Mouse (Mus musculus) forebrain, postnatal 0 days (tissue): ENCODE data around the gene Celsr1. TPM values are rescaled to one million over a fixed set of nuclear protein-coding genes. Genes with fewer than 3 reads are reported as not detected.

Experiments used
- ATAC-seq: fragments of 200-750 bp; cut with Nextera tagmentation; 2 replicates; pipeline ENCODE4 v1.8.0; 2017; ENCODE audit warnings: mild to moderate bottlenecking, moderate library complexity
- DNase-seq: peaks from one replicate; pipeline ENCODE4 v3.0.0-alpha.2; 2015
- H3K27ac ChIP-seq: fragments of 300-500 bp; sonication (generic); 2 replicates; pipeline ENCODE4 v1.5.1; 2014; ENCODE audit warnings: low read depth, mild to moderate bottlenecking, antibody characterized with exemption, low read length, moderate library complexity, mixed read lengths
- H3K27me3 ChIP-seq: fragments of 300-500 bp; sonication (generic); 2 replicates; pipeline ENCODE4 v1.6.1; 2014; ENCODE audit warnings: mild to moderate bottlenecking, low read length, mixed read lengths; ENCODE audit not compliant: insufficient read depth
- H3K36me3 ChIP-seq: fragments of 300-500 bp; sonication (generic); 2 replicates; pipeline ENCODE4 v1.6.1; 2014; ENCODE audit warnings: mild to moderate bottlenecking, moderate library complexity; ENCODE audit not compliant: insufficient read depth
- H3K4me1 ChIP-seq: fragments of 300-500 bp; sonication (generic); 2 replicates; pipeline ENCODE4 v1.6.1; 2014; ENCODE audit warnings: antibody characterized with exemption; ENCODE audit not compliant: insufficient read depth
- H3K4me2 ChIP-seq: fragments of 300-500 bp; sonication (generic); 2 replicates; pipeline ENCODE4 v1.6.1; 2014; ENCODE audit warnings: low read depth, mild to moderate bottlenecking, moderate library complexity
- H3K4me3 ChIP-seq: fragments of 300-500 bp; sonication (generic); 2 replicates; pipeline ENCODE4 v1.5.1; 2014; ENCODE audit warnings: low read depth, low read length, mixed read lengths
- H3K9ac ChIP-seq: fragments of 300-500 bp; sonication (generic); 2 replicates; pipeline ENCODE4 v1.6.1; 2014; ENCODE audit warnings: mild to moderate bottlenecking
- H3K9me3 ChIP-seq: fragments of 300-500 bp; sonication (generic); 2 replicates; pipeline ENCODE4 v1.6.1; 2016; ENCODE audit warnings: low read length
- CTCF ChIP-seq: sonication (generic); IDR thresholded peaks from 2 replicates; pipeline ENCODE4 v1.5.1; 2016; ENCODE audit warnings: antibody characterized with exemption, control low read depth, low read depth
- WGBS: fragments of 180-500 bp; shearing (Covaris S2); extraction: QIAGEN DNeasy Blood & Tissue Kit; methylation state at CpG from one replicate; pipeline ENCODE4 v1.1.7; 2014; 5-methylcytosine and 5-hydroxymethylcytosine counted together
- polyA plus RNA-seq: library from polyadenylated mRNA; unstranded; fragments of >200 nt; fragmentation: Nextera tagmentation; extraction: Ambion mirVana; gene quantifications from 2 replicates; pipeline ENCODE4 v1.2.1, GENCODE M21; 2015
- total RNA-seq: library from RNA; depleted of rRNA; stranded (reverse); fragments of >200 nt; gene quantifications from 2 replicates; pipeline ENCODE4 v1.2.3, GENCODE M21; 2014

Celsr1 gene
- total and polyA plus RNA-seq, 2 experiments from 2014 or later = 0.97 to 13.0 TPM

DNA sequence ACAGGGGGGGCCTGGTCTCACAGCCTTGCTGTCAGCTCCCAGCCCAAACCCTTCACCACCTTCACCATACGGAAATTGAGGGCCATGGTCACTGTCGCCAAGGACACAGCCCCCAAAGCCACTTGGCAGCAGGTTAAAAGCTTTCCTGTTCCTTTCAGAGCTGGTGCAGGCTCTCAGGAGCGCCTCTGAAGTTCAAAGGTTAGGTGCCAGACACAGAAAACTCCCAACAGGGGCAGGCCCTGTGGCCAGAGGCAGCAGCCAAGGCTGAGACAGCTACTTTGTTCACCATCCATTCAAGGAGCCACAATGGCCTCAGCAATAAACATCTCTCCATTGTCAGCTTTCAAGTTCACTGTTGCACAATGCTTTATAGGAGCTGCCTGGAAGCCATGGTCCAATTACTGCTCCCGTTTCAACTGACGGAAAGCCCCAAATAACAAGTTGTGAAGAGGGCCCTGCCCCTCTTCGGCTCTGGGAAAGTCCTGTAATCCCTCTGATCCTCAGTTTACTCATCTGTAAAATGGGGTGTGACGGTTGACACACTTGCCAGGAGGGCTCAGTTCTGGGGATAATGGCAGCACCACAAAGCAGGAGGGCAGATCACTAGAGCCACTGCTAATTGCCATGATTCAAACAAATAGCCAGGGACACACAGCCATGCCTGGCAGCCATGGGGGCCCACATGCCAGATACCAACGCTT is 114.2 kb downstream of the Celsr1 start:
- TF ChIP-seq CTCF = no peak

DNA sequence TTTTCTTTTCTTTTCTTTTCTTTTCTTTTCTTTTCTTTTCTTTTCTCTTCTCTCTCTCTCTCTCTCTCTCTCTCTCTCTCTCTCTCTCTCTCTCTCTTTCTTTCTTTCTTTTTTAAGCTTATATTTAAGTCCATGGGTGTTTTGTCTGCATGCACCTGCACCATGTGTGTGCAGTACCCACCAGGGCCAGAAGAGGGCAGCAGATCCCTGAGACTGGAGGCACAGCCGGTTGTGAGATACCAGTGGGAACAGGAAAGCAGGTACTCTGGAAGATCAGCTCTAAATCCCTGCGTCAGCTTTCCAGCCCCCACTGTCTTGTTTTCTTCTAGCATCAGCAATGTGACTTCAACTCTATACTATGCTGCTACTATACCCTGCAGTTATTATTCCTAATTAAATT is 120.0 kb downstream of the Celsr1 start:
- no peak overlapping the region for H3K27ac ChIP-seq
- H3K4me2 ChIP-seq = no peak overlapping the region
- H3K9ac ChIP-seq = no peak overlapping the region
- H3K4me3 ChIP-seq = no peak overlapping the region
- WGBS = 29% methylated on average over 2 of the region's 2 CpGs
- ATAC-seq = no peak
- H3K36me3 ChIP-seq = no peaks in the 10 kb centered on the region
- no peaks in the 10 kb centered on the region for H3K4me1 ChIP-seq
- peak; percentile 80 for DNase-seq
- TF ChIP-seq CTCF = peak; percentile 90
- H3K9me3 ChIP-seq = no peaks in the 10 kb centered on the region
- no peaks in the 10 kb centered on the region for H3K27me3 ChIP-seq

More for the DNA sequence above, 114.2 kb downstream of the Celsr1 start:
- Histone ChIP-seq H3K4me2 (no peak overlapping the region), H3K4me1 (no peaks in the 10 kb centered on the region), H3K27me3 (no peaks in the 10 kb centered on the region), H3K9ac (no peak overlapping the region), H3K9me3 (no peaks in the 10 kb centered on the region), H3K27ac (no peak overlapping the region), H3K4me3 (no peak overlapping the region), H3K36me3 (no peaks in the 10 kb centered on the region)
- peak; percentile 36 for DNase-seq
- 30% methylated on average over 8 of the region's 8 CpGs for WGBS
- peak; percentile 55 for ATAC-seq

DNA sequence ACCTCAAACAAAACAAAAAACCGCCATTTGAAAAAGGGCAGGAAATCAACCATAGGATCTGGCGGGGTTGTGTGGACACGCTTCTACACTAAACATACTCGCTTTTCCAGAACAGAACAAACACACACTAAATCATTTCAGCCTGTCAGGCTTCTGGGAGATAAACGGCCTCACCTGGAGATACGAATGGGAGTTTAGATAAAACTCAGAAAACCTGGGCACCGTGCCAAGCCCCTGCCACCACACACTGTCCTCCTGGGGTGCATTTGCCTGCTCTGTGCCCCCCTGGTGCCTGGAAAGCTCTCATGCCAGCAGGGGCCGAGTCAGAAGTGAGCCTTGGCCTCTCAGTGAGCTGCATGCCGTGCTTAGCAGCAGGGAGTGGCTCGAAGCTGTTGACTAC is 123.6 kb downstream of the Celsr1 start:
- no peak for ATAC-seq
- H3K27me3 ChIP-seq = no peaks in the 10 kb centered on the region
- no peak overlapping the region for H3K27ac ChIP-seq
- no peak overlapping the region for H3K4me3 ChIP-seq
- no peak overlapping the region for H3K9ac ChIP-seq
- no peak overlapping the region for H3K4me2 ChIP-seq
- H3K4me1 ChIP-seq = no peaks in the 10 kb centered on the region
- 56% methylated on average over 10 of the region's 10 CpGs for WGBS
- H3K9me3 ChIP-seq = no peaks in the 10 kb centered on the region
- no peak for TF ChIP-seq CTCF
- H3K36me3 ChIP-seq = no peaks in the 10 kb centered on the region; the same call in 1 of the 2 replicates
- DNase-seq = no peak

DNA sequence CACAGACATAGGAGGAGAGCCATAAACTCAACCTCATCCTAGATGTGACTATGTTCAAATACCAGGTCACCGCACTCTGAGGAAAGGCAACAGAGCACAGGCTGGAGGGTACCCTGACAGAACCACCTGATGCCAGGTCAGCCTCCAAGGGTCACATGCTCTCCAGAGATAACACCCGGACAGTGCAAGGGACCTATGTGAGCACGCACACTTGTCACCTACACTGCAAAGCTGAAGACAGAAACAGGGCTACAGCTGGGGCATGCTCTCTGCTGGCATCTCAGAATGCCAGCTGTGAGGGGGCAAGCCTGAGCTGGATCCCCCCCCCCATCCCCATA is 124.1 kb downstream of the Celsr1 start:
- Histone ChIP-seq H3K9ac (no peak overlapping the region), H3K4me2 (no peak overlapping the region), H3K27ac (no peak overlapping the region), H3K36me3 (no peaks in the 10 kb centered on the region; the same call in 1 of the 2 replicates), H3K27me3 (no peaks in the 10 kb centered on the region), H3K4me1 (no peaks in the 10 kb centered on the region), H3K4me3 (no peak overlapping the region), H3K9me3 (no peaks in the 10 kb centered on the region)
- no peak for TF ChIP-seq CTCF
- ATAC-seq (no peak), DNase-seq (no peak)
- WGBS = 84% methylated on average over 3 of the region's 3 CpGs

DNA sequence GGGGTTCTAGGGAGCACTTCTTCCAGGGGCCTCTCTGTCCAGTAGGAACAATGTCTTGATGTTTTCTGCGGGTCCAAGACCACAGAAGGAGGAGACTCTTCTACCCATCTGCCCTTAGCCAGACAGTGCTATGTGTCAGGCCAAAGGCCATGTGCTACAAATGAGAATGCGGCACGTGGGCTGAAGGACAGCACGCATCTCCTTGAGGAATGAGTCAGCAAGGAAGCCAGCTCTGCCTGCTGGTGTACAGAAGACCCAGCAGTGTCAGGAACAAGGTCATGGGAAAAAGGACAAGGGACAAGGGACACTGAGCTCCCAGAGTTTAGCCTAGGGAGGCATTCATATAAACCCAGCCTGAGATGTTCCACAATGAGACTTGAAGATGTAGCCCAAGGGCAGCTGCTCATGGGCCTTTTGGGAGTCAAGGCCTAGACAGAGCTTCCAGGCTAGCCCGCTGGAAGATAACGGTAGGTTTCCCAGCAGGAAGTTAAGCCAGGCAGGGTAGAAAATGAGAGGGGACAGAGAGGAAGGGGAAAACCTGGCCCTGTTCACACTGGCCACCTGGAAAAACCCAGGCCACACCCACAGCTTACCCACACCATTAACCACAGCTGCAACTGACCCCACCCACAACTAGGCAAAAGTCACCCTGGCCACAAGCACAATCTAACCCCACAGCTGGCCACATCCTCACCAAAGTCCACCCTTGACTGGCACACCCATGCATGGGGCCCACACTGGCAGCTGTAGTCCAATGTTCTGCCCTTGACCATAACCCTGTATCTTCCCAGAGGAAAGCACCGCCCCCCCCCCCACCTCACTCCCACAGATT is 124.7 kb downstream of the Celsr1 start:
- Histone ChIP-seq H3K9me3 (no peaks in the 10 kb centered on the region), H3K4me2 (no peak overlapping the region), H3K27me3 (no peaks in the 10 kb centered on the region), H3K4me3 (no peak overlapping the region), H3K9ac (no peak overlapping the region), H3K27ac (no peak overlapping the region), H3K36me3 (no peaks in the 10 kb centered on the region; the same call in 1 of the 2 replicates), H3K4me1 (no peaks in the 10 kb centered on the region)
- 93% methylated on average over 7 of the region's 7 CpGs for WGBS
- TF ChIP-seq CTCF = no peak
- ATAC-seq (no peak), DNase-seq (no peak)

DNA sequence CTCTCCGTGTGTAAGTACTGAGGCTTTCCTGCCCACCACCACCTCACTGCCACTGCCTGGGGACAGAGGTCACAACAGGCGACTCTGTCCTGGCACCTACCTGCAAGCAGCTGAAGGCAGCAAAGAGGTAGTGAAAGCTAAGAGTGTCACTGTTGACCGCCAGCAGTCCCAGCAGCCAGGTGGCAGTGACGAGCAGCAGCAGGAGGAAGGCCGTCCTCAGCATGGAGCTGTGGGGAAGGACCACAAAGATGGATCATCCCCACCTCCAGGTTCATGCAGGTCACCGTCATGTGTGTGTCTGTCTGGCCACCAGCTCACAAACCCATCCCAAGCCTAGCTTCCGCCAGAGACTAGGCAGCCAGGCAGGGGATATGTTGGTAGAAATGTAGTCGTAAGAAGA is 129.8 kb downstream of the Celsr1 start:
- H3K36me3 ChIP-seq = peaks cover 2% of the 10 kb centered on the region
- DNase-seq (no peak), ATAC-seq (no peak)
- H3K27me3 ChIP-seq = no peaks in the 10 kb centered on the region
- no peaks in the 10 kb centered on the region for H3K9me3 ChIP-seq
- H3K9ac ChIP-seq = no peak overlapping the region
- no peak overlapping the region for H3K4me3 ChIP-seq
- no peaks in the 10 kb centered on the region for H3K4me1 ChIP-seq
- 68% methylated on average over 8 of the region's 8 CpGs for WGBS
- TF ChIP-seq CTCF = peak; percentile 69
- H3K27ac ChIP-seq = no peak overlapping the region
- no peak overlapping the region for H3K4me2 ChIP-seq

DNA sequence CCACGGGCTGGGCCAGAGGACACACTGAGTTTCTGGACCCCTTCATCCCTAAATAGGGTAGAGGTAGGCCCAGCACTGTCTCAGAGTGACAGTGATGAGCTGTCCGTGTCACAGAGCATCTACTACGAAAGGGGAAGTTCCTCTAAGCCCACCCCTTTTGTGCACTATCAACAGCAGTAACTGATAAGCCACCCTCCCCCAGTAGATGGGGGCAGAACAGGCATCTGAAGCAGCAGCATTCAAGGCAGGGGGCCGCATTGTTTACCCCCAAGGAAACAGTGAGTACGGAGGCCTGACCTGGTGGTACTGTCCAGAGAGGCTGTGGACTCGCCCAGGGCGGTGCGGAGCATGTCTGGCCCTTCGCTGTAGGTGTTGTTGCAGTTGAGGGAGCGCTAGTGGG is 131.1 kb downstream of the Celsr1 start:
- Histone ChIP-seq H3K9ac (no peak overlapping the region), H3K4me1 (no peaks in the 10 kb centered on the region), H3K36me3 (peaks cover 10% of the 10 kb centered on the region), H3K4me3 (no peak overlapping the region), H3K4me2 (no peak overlapping the region), H3K27me3 (no peaks in the 10 kb centered on the region), H3K27ac (no peak overlapping the region), H3K9me3 (no peaks in the 10 kb centered on the region)
- no peak for ATAC-seq
- TF ChIP-seq CTCF = no peak
- WGBS = 83% methylated on average over 10 of the region's 10 CpGs
- no peak for DNase-seq
